Mouse (Mus musculus) monocyte, adult 5-6 weeks (primary cell): Measurements from ENCODE around the gene Pik3ap1. TPM values are rescaled to one million over a fixed set of nuclear protein-coding genes. Genes with fewer than 3 reads are reported as not detected.

Experiments
- ATAC-seq: fragments of 153-309, 156-312 bp; replicated peaks from 2 replicates; pipeline ENCODE4 v1.8.0; 2017; ENCODE audit warnings: mild to moderate bottlenecking; ENCODE audit not compliant: low TSS enrichment, insufficient number of reproducible peaks, severe bottlenecking, poor library complexity, low FRiP score
- total RNA-seq: library from RNA; stranded (forward); fragments of 200-1000, 200-491, 200-594 nt; gene quantifications from 3 replicates; pipeline ENCODE4 v1.2.3, GENCODE M21; 2017

The Pik3ap1 gene
- total RNA-seq, 1 experiment from 2014 or later: 216 TPM

DNA sequence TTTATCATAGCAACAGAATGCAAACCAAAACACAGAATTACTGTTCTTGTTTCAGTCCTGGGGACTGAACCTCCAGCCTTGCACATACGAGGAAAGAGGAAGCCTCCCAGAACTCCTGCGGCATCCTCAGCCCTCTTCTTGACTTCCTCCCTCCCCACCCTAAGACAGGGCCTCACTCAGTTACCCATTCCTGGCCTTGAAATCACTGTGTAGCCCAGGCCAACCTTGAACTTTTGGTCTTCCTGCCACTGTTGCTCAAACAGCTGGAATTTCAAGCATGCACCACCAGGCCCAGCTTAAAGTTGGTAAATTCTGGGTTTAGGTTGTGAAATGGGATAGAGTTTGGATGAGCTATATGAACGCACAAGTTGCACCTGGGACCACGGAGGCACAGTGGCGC, 10.2 kb downstream of the Pik3ap1 start:
- ATAC-seq: 0 out of 2 replicates have a peak, but pooled peaks have one; percentile 20

- ATAC-seq: peak; percentile 45
Observed at GRCm38 (mm10) chr19:41372322-41372721, 12.6 kb downstream of the Pik3ap1 start.

- no peak for ATAC-seq
Observed at GRCm38 (mm10) chr19:41371373-41371772, 13.5 kb downstream of the Pik3ap1 start.

DNA sequence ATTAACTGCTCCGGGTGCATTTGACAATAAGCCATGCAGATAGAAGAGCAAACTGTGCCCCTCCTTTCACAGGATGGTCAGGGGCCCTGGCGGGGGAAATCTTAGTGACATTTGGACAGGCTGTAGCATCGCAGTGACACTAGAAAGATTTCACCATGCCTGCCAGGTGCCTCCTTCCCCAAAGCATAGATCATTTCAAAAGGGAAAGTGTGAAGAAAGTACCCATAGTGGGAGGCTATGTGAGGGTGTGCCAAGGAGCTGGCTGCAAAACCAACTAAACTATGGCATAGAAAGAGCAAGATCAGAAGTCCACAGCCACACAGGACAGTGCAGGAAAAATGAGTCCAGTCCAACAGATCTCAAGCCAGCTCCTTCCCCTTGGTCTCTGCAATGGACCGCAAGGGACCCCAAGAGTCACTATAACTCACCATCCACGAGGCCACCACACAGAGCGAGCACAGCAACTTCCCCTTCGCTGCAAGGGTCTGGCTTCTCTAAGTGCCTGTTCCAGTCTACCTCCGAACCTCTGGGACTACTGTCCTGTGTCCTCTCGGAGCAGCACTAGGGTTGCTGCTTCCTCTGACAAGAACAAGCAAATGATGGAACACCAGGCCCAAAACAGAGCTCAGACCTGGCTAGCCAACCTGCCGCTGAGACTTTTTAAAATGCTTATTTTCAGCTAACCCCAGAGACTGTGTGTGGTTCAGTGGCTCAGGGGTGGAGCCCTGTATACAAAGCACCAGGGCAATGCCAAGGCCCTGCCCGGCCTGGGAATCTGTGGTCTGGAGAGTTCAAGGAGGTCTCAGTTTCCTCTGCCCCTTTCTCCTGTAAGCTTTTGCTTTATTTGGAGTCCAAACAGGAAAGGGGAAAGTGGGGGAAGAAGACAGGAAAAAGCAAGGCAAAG, 15.1 kb downstream of the Pik3ap1 start:
- peak; percentile 49 for ATAC-seq

- peak; percentile 45 for ATAC-seq
Observed at GRCm38 (mm10) chr19:41366854-41367517, 17.9 kb downstream of the Pik3ap1 start.

- no peak for ATAC-seq
Observed at GRCm38 (mm10) chr19:41366192-41366853, 18.6 kb downstream of the Pik3ap1 start.

- ATAC-seq: no peak
Observed at GRCm38 (mm10) chr19:41365570-41365969, 19.3 kb downstream of the Pik3ap1 start.

GRCm38 (mm10) chr19:41364509-41364908, 20.4 kb downstream of the Pik3ap1 start:
- ATAC-seq: 0 out of 2 replicates have a peak, but pooled peaks have one; percentile 20

- no peak for ATAC-seq
Observed at GRCm38 (mm10) chr19:41362963-41363362, 21.9 kb downstream of the Pik3ap1 start.

GRCm38 (mm10) chr19:41360459-41360858, 24.4 kb downstream of the Pik3ap1 start:
- ATAC-seq: peak; percentile 67

DNA sequence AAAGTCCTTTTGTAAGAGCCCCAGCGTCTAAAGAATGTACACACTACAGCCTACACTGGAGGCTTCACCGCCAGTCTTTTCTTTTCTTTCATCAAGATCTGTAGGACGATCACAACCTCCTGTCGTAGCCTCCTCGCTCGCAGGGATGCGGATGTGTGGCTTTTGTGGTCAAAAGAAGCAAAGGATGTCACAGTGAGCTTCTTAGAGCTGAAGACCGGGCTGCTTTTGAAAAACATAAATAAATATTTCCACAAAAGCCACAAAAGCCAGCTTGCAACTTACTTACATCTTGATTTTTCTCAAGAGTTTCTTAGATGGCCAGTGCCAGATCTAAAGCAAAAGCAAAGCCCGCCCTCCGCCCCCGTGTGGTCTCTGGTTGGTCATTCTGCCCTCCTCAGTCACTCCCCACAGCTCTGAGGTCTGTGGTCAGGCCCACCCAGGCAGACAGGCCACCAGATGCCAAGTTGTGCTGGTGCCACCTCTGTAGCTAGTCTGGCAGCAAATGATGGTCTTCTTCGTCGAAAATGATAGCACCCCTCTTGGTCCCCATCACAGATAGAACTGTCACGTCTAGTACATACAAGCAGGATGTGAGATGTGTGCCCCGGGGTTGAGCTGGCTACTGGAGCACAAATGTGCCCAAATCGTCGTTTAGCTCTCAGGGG, 30.5 kb downstream of the Pik3ap1 start:
- ATAC-seq: peak; percentile 73

DNA sequence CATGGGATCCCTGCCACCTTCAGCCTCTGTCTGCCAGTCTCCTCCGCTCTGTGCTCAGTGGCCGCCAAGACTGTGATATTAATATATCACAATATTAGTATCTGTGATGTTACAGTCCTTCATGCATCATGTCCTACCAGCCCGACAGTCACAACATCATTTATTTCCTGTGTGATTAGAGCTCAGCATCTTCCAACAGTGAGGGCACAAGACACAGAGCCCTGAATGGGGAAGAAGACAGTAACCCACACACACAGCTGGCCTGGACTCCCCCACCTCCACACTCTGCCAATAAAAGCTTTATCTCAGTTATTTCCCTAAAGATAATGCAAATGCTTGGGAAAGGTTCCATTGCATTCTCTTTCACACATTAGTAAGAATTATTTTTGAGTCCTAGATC, 35.3 kb downstream of the Pik3ap1 start:
- ATAC-seq: no peak

DNA sequence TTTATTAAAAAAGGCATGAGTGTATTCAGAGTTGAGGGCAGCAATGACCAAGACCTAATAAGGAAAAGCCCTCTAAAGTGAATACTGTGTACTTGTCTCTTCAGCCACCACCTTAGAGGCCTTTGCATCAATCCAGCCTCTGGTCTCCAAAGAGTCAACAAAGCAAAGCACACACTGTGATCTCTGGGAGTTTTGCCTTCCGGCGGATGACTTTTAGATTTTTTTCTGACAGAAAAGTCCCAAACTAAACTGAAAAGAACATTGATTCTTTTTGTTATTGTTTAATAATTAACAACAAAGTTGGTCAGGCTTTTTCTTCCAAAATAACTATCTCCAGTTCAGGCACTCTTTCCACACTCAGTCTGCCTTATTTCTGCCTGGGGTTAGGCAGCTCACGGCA, 36.7 kb downstream of the Pik3ap1 start:
- no peak for ATAC-seq

GRCm38 (mm10) chr19:41347326-41347725, 37.6 kb downstream of the Pik3ap1 start:
- no peak for ATAC-seq

GRCm38 (mm10) chr19:41346099-41346850, 38.6 kb downstream of the Pik3ap1 start:
- ATAC-seq: no peak

GRCm38 (mm10) chr19:41345028-41345741, 39.7 kb downstream of the Pik3ap1 start:
- peak; percentile 59 for ATAC-seq

DNA sequence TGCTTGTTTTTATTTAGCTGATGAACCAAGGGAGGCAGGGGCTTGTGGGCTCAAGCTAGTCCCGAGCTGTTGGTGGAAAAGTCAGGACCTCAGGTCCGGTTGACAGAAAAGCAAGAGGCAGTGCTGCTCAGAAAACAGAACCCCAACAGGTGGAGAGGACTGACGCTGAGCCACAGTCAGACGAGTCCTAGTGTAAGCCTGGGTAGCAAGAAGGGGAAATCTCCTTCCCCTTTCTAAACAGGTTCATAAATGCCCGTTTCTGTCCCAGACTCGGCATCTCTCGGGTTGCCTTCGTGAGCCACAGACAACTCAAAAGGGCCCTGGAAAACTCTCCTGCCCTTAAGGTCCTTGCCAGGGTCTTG, 40.3 kb downstream of the Pik3ap1 start:
- ATAC-seq: peak; percentile 46
